22 mouse cellular contexts compared by ENCODE assay signal in genomic region chr10:99614392-99615249, GRCm38 (mm10).
"Had no signal": no experiment of that assay in that cellular context is flagged by ENCODE, and none has a peak within 500 bp of the region (broad histone marks: within the 10 kb centered on the region; RNA-seq: fewer than 3 reads in every experiment).

No protein-coding gene starts in this region.

- H3K9ac ChIP-seq: heart, embryonic 12.5 days; hindbrain, embryonic 12.5 days; hindbrain, embryonic 14.5 days; limb, embryonic 13.5 days; limb, embryonic 15.5 days; liver, embryonic 13.5 days; liver, embryonic 15.5 days; liver, postnatal 0 days had no signal

- H3K4me3 ChIP-seq: heart, embryonic 10.5 days; heart, embryonic 12.5 days; hindbrain, embryonic 10.5 days; hindbrain, embryonic 12.5 days; left cerebral cortex, adult 2 months; limb, embryonic 13.5 days; limb, embryonic 15.5 days; liver, embryonic 13.5 days; liver, embryonic 15.5 days had no signal

- DNase-seq: gastrocnemius, postnatal 14 days; gastrocnemius, postnatal 36 days; heart, adult 11 months; heart, postnatal 10 days; heart, postnatal 4 days; kidney, adult 18-20 months; kidney, adult 8-10 months; kidney, postnatal 14 days; kidney, postnatal 36 days; liver, embryonic 13.5 days; liver, postnatal 0 days had no signal

- H3K27ac ChIP-seq: heart, embryonic 10.5 days; hindbrain, embryonic 10.5 days; hindbrain, embryonic 12.5 days; hindbrain, embryonic 14.5 days; left cerebral cortex, adult 2 months; limb, embryonic 13.5 days; limb, embryonic 15.5 days; liver, embryonic 13.5 days; liver, embryonic 15.5 days had no signal

- H3K4me2 ChIP-seq: heart, embryonic 12.5 days; hindbrain, embryonic 12.5 days; hindbrain, embryonic 14.5 days; limb, embryonic 13.5 days; limb, embryonic 15.5 days; liver, embryonic 13.5 days; liver, embryonic 15.5 days had no signal

- ATAC-seq: hindbrain, embryonic 16.5 days; inflammation-experienced regulatory T-cells, adult 6 months; liver, postnatal 0 days had no signal

- H3K4me1 ChIP-seq: heart, embryonic 10.5 days; heart, embryonic 12.5 days; hindbrain, embryonic 10.5 days; hindbrain, embryonic 12.5 days; limb, embryonic 13.5 days; limb, embryonic 15.5 days; liver, embryonic 13.5 days; liver, embryonic 15.5 days had no signal

- H3K27me3 ChIP-seq: heart, embryonic 12.5 days; hindbrain, embryonic 12.5 days; limb, embryonic 13.5 days; limb, embryonic 15.5 days; liver, embryonic 13.5 days; liver, embryonic 15.5 days had no signal

- H3K36me3 ChIP-seq: heart, embryonic 10.5 days; heart, embryonic 12.5 days; hindbrain, embryonic 10.5 days; hindbrain, embryonic 12.5 days; limb, embryonic 13.5 days; limb, embryonic 15.5 days; liver, embryonic 13.5 days; liver, embryonic 15.5 days had no signal

- H3K9me3 ChIP-seq: heart, embryonic 10.5 days; heart, embryonic 12.5 days; hindbrain, embryonic 12.5 days; limb, embryonic 15.5 days; liver, embryonic 13.5 days; liver, embryonic 15.5 days had no signal
